Mouse (Mus musculus): ENCODE results near the gene Urb1. TPM values are rescaled to one million over a fixed set of nuclear protein-coding genes. Genes with fewer than 3 reads are reported as not detected.

Gene Urb1
- polyA plus RNA-seq, 1 experiment from 2014 or later: 15.6 TPM

DNA sequence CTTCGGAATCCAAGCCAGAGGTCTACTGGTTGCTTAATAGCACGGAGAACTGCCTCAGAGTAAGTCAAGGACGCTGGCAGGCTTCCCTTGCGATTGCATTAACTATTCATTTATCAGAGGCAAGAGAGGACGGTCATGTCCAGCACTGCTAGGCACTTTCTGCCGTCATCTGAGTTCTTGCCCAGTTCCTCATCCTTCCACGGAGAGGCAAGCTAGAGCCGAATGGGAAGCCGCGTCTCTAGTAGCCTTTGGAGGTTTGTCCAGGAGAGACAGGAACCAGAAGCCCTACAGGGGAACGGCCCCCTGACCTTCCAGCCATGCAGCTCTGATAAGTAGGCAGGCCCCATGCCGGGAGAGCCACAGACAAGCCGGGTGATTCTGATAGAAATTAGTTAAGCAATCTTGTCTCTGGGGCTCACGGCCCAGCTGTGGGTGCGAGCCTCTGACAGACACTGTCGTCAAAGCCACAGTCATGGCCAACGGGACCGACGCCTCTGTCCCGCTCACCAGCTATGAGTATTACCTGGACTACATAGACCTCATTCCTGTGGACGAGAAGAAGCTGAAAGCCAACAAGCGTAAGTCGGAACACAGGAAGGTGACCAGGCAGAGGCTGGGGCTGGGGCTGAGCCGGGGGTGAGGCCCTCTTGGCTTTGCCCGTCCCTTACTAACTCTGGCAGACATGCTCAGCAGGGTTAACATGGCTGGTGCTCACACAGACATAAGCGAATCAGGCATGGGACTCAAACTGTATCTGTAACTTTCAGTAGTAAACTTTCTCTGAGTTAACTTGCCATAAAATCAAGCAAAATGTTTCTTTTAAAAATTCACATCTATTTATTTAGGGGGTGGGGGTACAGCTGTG lies 71.9 kb downstream of the Urb1 start, which contains the start of gene Mrap:
Mrap (plus strand) TSS at position 116 of the 865 bp plus-strand sequence.
- ATAC-seq (replicated peaks; ENCODE audit: low FRiP score) (no peak), DNase-seq (ENCODE audit: low spot score) (peak; percentile 57)
- Histone ChIP-seq H3K27me3 (ENCODE audit: control insufficient read depth, insufficient read depth, low read length) (no peaks in the 10 kb centered on the region), H3K4me2 (ENCODE audit: low read depth, low read length, severe bottlenecking) (no peak within 1 kb of the TSS), H3K9ac (ENCODE audit: low read length) (no peak within 1 kb of the TSS), H3K36me3 (ENCODE audit: control insufficient read depth, insufficient read depth, low read length) (no peaks in the 10 kb centered on the region), H3K9me3 (ENCODE audit: control insufficient read depth, low read length) (no peaks in the 10 kb centered on the region), H3K4me3 (ENCODE audit: low read depth, low read length) (no peak within 1 kb of the TSS), H3K27ac (ENCODE audit: low read depth, low read length) (no peak within 1 kb of the TSS), H3K4me1 (replicated peaks; ENCODE audit: control insufficient read depth, insufficient read depth, low read length) (no peaks in the 10 kb centered on the region)
- WGBS: 90% methylated on average over 26 of the region's 26 CpGs

DNA sequence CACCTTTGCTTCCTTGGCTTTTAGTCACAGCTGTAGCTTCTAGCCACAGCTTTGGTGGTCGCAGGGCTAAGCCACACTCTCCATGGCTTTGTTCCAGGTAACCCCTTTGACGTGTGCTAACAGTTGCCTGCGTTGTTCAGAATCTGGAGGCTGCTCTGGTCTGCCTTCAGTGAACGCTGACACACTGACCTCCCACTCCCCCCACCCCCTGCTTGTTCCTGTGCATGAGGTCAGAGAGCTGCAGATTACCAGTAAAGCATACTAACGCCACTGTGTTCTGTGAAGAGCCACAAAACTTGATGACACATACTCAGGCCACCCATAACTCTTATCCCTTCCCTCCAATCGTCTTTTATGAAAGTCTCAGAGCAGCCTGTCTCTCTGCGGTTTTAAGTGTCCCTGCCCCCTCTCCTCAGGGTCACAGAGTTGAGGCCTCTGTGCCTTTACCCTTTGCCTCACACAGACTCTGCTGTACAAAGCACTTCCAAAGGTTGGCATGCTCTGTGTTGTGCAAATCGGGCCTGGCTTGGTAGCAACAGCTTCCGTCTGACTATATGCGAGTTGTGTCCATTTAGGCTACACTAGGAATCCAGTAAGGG lies 73.4 kb downstream of the Urb1 start:
- H3K36me3 ChIP-seq (ENCODE audit: control insufficient read depth, insufficient read depth, low read length): no peaks in the 10 kb centered on the region
- H3K27me3 ChIP-seq (ENCODE audit: control insufficient read depth, insufficient read depth, low read length): no peaks in the 10 kb centered on the region
- H3K27ac ChIP-seq (ENCODE audit: low read depth, low read length): no peak overlapping the region
- H3K4me3 ChIP-seq (ENCODE audit: low read depth, low read length): no peak overlapping the region
- H3K9ac ChIP-seq (ENCODE audit: low read length): no peak overlapping the region
- DNase-seq (ENCODE audit: low spot score): no peak
- no peak for ATAC-seq (replicated peaks; ENCODE audit: low FRiP score)
- no peaks in the 10 kb centered on the region for H3K4me1 ChIP-seq (replicated peaks; ENCODE audit: control insufficient read depth, insufficient read depth, low read length)
- H3K9me3 ChIP-seq (ENCODE audit: control insufficient read depth, low read length): no peaks in the 10 kb centered on the region
- no peak overlapping the region for H3K4me2 ChIP-seq (ENCODE audit: low read depth, low read length, severe bottlenecking)
- WGBS: 82% methylated on average over 10 of the region's 10 CpGs

DNA sequence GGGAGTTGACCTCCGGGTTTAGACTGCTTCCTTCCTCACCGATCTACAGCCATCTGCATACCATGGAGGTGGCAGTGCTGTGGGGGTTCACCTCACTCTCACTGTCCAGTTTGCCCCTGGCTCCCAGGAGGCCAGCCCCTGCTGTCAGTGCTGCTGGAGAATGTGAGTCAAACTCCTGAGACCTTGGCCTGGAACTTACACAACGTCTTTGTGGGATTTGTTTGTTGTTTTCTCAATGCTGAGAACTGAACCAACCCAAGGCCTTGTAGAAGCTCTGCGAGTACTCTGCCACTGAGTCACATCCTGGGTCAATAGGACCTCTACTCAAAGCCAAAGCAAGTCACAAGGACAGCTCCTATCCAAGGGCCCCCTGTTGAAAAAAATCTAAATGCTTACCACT lies 74.6 kb downstream of the Urb1 start:
- no peak for DNase-seq (ENCODE audit: low spot score)
- Histone ChIP-seq H3K36me3 (ENCODE audit: control insufficient read depth, insufficient read depth, low read length) (no peaks in the 10 kb centered on the region), H3K9me3 (ENCODE audit: control insufficient read depth, low read length) (no peaks in the 10 kb centered on the region; the same call in 1 of the 2 replicates), H3K4me3 (ENCODE audit: low read depth, low read length) (no peak overlapping the region), H3K4me1 (replicated peaks; ENCODE audit: control insufficient read depth, insufficient read depth, low read length) (no peaks in the 10 kb centered on the region), H3K27ac (ENCODE audit: low read depth, low read length) (no peak overlapping the region), H3K9ac (ENCODE audit: low read length) (no peak overlapping the region), H3K4me2 (ENCODE audit: low read depth, low read length, severe bottlenecking) (no peak overlapping the region), H3K27me3 (ENCODE audit: control insufficient read depth, insufficient read depth, low read length) (no peaks in the 10 kb centered on the region)
- ATAC-seq (replicated peaks; ENCODE audit: low FRiP score): no peak
- 83% methylated on average over 4 of the region's 4 CpGs for WGBS

DNA sequence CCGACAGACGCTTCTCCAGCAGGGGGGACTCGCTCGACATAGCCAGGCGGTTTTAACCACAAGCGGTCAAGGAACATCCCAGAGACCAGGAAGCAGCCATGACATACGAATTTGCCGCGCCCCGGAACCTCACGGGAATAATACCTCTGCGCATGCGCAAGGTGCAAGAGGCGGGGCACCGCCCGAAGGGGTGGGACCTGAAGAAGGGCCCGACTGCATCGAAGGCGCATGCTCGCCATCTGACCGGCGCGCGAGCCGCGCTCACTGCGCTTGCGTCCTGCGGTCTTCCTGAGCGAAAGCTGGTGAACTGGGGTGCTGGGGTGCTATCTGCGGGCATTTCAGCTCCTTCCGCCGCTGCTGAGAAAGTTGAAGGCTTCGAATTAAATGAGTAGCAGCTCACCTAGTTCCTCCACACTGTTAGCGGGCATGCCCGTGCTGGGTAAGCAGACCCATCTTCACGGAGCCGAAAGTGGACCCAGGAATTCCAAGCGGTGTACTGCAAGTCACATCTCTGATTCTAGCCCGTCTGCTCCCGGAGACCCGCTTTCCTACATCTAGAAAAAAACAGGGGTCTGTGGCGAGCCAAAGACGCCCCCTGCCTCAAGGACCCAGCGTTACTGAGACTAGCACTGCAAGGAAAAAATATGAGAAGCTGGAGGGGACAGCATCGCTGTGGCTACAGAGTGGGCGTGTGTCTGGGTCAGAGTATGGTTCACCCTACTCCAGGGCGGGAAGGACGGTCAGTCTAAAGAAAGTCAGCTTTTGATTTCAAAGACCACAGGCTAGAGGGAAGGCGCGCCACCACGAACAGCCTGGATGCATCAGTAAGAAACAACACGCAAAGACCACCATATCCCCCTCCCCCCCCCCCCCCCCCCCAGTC lies 82.7 kb downstream of the Urb1 start, which contains the start of gene Mis18a:
Mis18a (minus strand) TSS at position 172 of the 883 bp plus-strand sequence.
- H3K27me3 ChIP-seq (ENCODE audit: control insufficient read depth, insufficient read depth, low read length): no peaks in the 10 kb centered on the region
- H3K4me2 ChIP-seq (ENCODE audit: low read depth, low read length, severe bottlenecking): peak within 1 kb of the TSS; percentile 91
- DNase-seq (ENCODE audit: low spot score) (peak; percentile 98), ATAC-seq (replicated peaks; ENCODE audit: low FRiP score) (peak; percentile 97)
- H3K9me3 ChIP-seq (ENCODE audit: control insufficient read depth, low read length): no peaks in the 10 kb centered on the region; the same call in 1 of the 2 replicates
- peak within 1 kb of the TSS; percentile 91 for H3K4me3 ChIP-seq (ENCODE audit: low read depth, low read length)
- peak within 1 kb of the TSS; percentile 83 for H3K9ac ChIP-seq (ENCODE audit: low read length)
- no peak within 1 kb of the TSS for H3K27ac ChIP-seq (ENCODE audit: low read depth, low read length)
- WGBS: 1% methylated on average over 53 of the region's 53 CpGs
- H3K4me1 ChIP-seq (replicated peaks; ENCODE audit: control insufficient read depth, insufficient read depth, low read length): peaks cover 6% of the 10 kb centered on the region; the same call in 1 of the 2 replicates
- no peaks in the 10 kb centered on the region; the same call in 1 of the 2 replicates for H3K36me3 ChIP-seq (ENCODE audit: control insufficient read depth, insufficient read depth, low read length)

DNA sequence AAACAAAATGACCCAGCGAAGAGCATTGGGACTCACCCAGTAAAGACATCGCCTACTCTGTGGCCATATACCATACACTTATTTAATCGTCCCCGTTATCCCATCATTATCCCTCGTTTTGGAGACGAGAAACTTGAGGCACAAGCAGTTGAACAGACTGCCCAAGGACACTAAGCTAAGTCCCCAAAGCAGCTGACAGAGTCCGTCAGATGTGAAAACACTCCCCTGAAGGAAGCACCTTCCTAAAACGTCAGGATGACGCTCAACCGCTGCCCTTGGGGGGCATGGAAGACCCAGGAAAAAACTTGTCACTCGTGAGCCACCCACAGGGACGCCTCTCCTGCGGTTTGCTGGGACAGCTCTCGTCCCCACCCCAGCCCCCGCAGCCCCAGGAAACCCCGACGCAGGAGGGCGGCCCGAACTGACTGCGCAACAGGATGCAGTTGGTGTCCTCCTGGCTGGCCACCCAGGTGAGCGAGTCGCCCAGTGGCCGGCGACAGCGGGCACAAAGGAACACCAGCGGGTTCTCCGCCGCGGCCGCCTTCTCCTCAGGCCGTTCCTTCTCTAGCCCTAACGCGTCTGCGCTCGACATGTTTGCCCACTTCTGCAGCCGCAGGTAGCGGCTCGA lies 83.5 kb downstream of the Urb1 start:
- Histone ChIP-seq H3K36me3 (ENCODE audit: control insufficient read depth, insufficient read depth, low read length) (no peaks in the 10 kb centered on the region; the same call in 1 of the 2 replicates), H3K9ac (ENCODE audit: low read length) (peak overlapping the region; percentile 83), H3K4me2 (ENCODE audit: low read depth, low read length, severe bottlenecking) (peak overlapping the region; percentile 91), H3K4me1 (replicated peaks; ENCODE audit: control insufficient read depth, insufficient read depth, low read length) (peaks cover 6% of the 10 kb centered on the region; the same call in 1 of the 2 replicates), H3K27me3 (ENCODE audit: control insufficient read depth, insufficient read depth, low read length) (no peaks in the 10 kb centered on the region), H3K4me3 (ENCODE audit: low read depth, low read length) (peak overlapping the region; percentile 91), H3K9me3 (ENCODE audit: control insufficient read depth, low read length) (no peaks in the 10 kb centered on the region; the same call in 1 of the 2 replicates), H3K27ac (ENCODE audit: low read depth, low read length) (no peak overlapping the region)
- 6% methylated on average over 38 of the region's 38 CpGs for WGBS
- no peak; the same call in 1 of the 2 replicates for ATAC-seq (replicated peaks; ENCODE audit: low FRiP score)
- DNase-seq (ENCODE audit: low spot score): no peak

DNA sequence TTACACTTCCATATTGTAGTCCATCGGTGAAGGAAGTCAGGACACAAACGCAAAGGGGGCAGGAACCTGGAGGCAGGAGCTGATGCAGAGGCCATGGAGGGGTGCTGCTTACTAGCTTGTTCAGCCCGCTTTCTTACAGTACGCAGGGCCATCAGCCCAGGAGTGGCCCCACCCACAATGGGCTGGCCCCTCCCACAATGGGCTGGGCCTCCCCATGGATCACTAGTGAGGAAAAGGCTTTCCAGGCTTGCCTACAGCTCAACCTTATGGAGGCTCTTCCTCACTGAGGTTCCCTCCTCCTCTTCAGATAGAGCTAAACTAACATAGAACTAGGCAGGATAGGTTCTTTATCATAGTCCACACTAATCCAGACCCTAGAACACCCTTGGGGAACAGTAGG lies 86.2 kb downstream of the Urb1 start:
- no peak overlapping the region for H3K4me2 ChIP-seq (ENCODE audit: low read depth, low read length, severe bottlenecking)
- ATAC-seq (replicated peaks; ENCODE audit: low FRiP score): no peak
- H3K4me1 ChIP-seq (replicated peaks; ENCODE audit: control insufficient read depth, insufficient read depth, low read length): peaks cover 6% of the 10 kb centered on the region; the same call in 1 of the 2 replicates
- H3K4me3 ChIP-seq (ENCODE audit: low read depth, low read length): no peak overlapping the region
- no peak overlapping the region for H3K9ac ChIP-seq (ENCODE audit: low read length)
- H3K9me3 ChIP-seq (ENCODE audit: control insufficient read depth, low read length): no peaks in the 10 kb centered on the region
- H3K27me3 ChIP-seq (ENCODE audit: control insufficient read depth, insufficient read depth, low read length): no peaks in the 10 kb centered on the region
- 99% methylated on average over 4 of the region's 4 CpGs for WGBS
- H3K36me3 ChIP-seq (ENCODE audit: control insufficient read depth, insufficient read depth, low read length): peaks cover 3% of the 10 kb centered on the region; the same call in 1 of the 2 replicates
- DNase-seq (ENCODE audit: low spot score): no peak
- no peak overlapping the region for H3K27ac ChIP-seq (ENCODE audit: low read depth, low read length)

DNA sequence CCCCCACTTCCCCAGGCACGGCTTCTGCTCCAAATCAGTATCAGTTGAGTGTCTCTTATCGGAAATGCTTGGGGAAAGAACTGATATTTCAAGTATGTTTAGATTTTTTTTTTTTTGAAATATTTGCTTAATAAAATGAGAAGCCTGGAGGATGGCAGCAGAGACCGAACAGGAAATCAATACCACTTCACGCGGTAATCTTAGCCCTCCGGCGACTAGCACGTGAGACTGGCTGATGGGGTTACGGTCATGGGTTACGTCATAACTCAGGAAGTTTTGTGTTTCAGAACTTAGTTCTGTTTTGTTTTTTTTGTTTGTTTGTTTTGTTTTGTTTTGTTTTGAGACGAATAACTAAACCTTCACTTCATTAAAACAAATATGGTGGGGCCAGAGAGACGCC lies 99.9 kb downstream of the Urb1 start:
- no peak overlapping the region for H3K4me3 ChIP-seq (ENCODE audit: low read depth, low read length)
- peak overlapping the region; percentile 8; the same call in 1 of the 2 replicates for H3K4me2 ChIP-seq (ENCODE audit: low read depth, low read length, severe bottlenecking)
- 74% methylated on average over 12 of the region's 12 CpGs for WGBS
- ATAC-seq (replicated peaks; ENCODE audit: low FRiP score) (no peak), DNase-seq (ENCODE audit: low spot score) (no peak)
- H3K36me3 ChIP-seq (ENCODE audit: control insufficient read depth, insufficient read depth, low read length): no peaks in the 10 kb centered on the region
- no peak overlapping the region for H3K27ac ChIP-seq (ENCODE audit: low read depth, low read length)
- H3K4me1 ChIP-seq (replicated peaks; ENCODE audit: control insufficient read depth, insufficient read depth, low read length): 0 out of 2 replicates have a peak, but pooled peaks cover 3% of the 10 kb centered on the region
- peaks cover 2% of the 10 kb centered on the region; the same call in 1 of the 2 replicates for H3K27me3 ChIP-seq (ENCODE audit: control insufficient read depth, insufficient read depth, low read length)
- H3K9ac ChIP-seq (ENCODE audit: low read length): no peak overlapping the region
- H3K9me3 ChIP-seq (ENCODE audit: control insufficient read depth, low read length): no peaks in the 10 kb centered on the region

Measured in forebrain, embryonic 11.5 days (tissue).